Mouse (Mus musculus) gastrocnemius, postnatal 36 days (tissue): ENCODE results near the gene Sdk2. TPM values are rescaled to one million over a fixed set of nuclear protein-coding genes. Genes with fewer than 3 reads are reported as not detected.
A peak's percentile ranks its signal among the peaks of the same experiment; 100 is the strongest.

Experiments
- DNase-seq, 2 experiments: peaks; one replicate each; pipeline ENCODE4 v3.0.0; 2022
- intact Hi-C: fragments of 180-260 bp; cut with DNase I; formaldehyde crosslinking; loops from one replicate; pipeline ENCODE4 v1.15.1; 2025
- total RNA-seq, 2 experiments: library from RNA; stranded (reverse); gene quantifications; 2 replicates each; pipeline ENCODE4 v1.2.3; 2021

Sdk2 gene
- total RNA-seq, 2 experiments from 2014 or later, result 0.54 to 0.59 TPM

GRCm38 (mm10) chr11:114050511-114050910, 16.3 kb downstream of the Sdk2 start:
- DNase-seq, result no peak
- intact Hi-C loops, result no loop called here

- DNase-seq, result no peak
- intact Hi-C loops, result no loop called here
These were observed 18.9 kb downstream of the Sdk2 start for GRCm38 (mm10) chr11:114047887-114048331.

- DNase-seq, result no peak
- intact Hi-C loops, result no loop called here
These were observed 19.9 kb downstream of the Sdk2 start for GRCm38 (mm10) chr11:114046927-114047326.

DNA sequence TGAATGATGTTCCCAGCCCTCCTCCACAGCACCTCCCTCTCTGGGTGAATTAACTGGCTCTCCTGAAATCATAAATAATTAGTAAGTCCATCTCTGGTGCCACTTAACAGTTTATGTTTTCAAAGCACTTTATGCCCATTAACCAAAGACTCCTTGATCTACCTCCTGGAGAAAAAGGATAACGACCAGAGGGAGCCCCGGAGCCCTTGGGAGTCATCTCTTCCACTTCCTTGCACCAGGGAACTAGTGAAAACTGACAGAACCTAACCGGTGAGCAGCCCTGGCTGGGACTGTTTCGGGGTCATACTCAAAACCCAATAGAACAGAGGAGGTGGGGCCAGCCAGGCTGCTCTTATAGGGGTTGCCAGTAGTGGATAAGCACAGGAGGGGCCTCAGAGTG, 22.5 kb downstream of the Sdk2 start:
- intact Hi-C loops, result no loop called here
- DNase-seq, result no peak

GRCm38 (mm10) chr11:114043530-114043929, 23.3 kb downstream of the Sdk2 start:
- DNase-seq, result no peak
- intact Hi-C loops, result no loop called here

DNA sequence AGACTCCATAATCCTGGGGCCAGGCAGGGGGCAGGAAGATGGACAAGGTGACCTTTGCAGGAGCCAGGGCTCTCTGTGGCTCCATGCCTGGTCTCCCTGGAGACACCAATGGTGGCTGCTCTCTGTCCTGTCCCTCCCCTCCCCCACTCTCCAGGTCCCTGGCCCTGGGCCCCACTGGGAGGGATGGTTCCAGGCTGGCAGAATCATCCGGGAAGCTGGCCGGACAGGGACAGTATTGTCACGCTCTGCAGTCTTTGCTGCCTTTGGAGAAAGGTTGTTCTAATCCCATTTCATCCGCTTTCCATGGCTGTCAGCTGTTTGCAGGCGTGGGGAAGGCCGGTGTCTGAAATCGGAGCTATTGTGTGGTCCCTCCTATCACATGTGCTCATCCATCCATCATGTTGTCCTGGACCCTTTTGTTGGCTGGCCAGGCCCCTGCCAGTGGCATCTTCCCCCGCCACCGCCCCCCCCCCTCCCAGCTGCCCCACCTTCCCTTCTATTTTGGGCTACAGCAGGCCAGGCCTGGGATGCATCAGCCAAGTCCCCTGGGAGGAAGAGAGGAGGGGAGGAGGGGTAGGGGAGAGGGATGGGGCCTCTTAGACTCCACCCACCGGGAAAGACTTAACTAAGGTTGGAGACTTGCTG, 26.3 kb downstream of the Sdk2 start:
- DNase-seq, result no peak
- intact Hi-C loops, result no loop called here

DNA sequence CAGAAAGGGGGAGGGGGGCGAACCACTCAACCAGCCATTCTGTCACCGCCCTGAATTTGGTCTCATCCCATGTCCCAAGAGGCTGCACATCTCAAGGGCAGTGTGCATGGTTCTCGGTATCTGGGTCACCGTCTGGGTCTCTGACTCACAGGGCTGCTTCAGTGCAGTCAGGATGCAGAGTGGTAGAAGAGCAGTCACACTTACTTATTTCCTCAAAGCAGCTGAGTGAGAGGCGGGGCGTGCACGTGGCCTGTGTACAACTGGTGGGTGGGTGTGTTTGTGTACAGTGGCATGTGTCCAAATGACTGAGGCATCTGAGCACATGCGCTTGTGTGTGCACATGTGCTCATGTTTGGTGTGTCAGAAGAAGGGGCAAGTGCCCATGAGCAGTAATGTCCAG, 28.8 kb downstream of the Sdk2 start:
- intact Hi-C loops, result loop anchor here (2.0 kb wide), 1 partner anchor 15 kb away; no protein-coding TSS in a partner anchor
- no peak for DNase-seq

DNA sequence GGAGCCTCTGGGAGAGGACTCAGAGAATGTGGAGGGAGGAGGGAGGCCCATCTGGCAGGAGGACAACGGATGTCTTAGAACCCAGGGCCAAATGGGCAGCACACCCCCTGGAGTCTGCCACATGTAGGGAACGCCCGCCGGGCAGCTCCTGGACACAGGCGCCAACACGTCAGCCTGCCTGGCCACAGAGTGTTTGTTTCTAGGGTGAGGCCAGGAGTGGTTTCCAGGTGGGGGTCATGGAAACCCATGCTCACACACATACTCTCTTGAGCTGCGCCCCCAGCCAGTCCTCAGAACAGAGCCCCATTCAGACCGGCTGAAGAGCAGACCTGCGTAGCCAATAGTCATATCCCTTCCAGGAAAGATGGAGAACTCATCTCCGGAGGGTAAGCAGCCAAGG, 35.4 kb downstream of the Sdk2 start:
- intact Hi-C loops, result no loop called here
- no peak for DNase-seq

- intact Hi-C loops, result no loop called here
- no peak for DNase-seq
These were observed 36.6 kb downstream of the Sdk2 start for GRCm38 (mm10) chr11:114030214-114030613.

- intact Hi-C loops, result no loop called here
- DNase-seq, result no peak
These were observed 38.3 kb downstream of the Sdk2 start for GRCm38 (mm10) chr11:114028512-114028911.

DNA sequence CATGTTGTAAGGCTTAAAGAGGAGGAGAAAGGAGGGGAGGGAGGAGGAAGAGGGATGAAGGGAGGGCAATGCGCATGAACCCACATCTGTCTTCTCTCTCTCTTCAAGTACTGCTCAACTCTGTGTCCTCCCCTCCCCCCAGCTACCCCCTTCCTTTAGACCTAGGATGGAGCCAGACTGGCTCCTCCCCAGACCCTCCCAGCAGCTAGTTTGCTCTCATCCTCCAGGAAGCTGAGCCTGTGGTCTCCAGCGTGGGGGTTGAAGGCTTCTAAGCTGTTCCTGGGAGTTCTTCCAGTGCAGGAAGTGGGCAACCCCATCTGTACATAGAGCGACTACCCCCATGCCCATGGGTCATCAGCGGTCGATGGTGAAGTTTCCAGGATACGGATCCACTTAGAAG, 38.8 kb downstream of the Sdk2 start:
- DNase-seq, result no peak
- intact Hi-C loops, result no loop called here

DNA sequence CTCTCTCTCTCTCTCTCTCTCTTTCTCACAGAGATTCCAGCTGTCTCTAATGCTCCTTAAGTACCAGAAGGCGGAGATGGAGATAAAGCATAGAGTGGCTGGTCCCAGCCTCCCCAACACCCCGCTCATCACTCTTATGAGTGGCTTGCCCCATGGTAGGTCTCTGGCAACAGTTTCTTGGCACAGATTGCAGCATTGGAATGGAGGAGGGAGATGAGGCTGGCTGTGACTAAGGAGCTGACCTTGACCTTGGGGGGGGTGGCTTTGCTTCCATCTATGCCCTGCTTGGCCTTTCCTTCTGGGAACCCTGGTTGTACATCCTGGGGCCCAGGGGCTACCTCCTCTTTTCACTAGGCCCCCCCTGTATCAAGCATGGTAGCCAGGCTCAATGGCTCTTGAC, 41.8 kb downstream of the Sdk2 start:
- intact Hi-C loops, result no loop called here
- no peak for DNase-seq

DNA sequence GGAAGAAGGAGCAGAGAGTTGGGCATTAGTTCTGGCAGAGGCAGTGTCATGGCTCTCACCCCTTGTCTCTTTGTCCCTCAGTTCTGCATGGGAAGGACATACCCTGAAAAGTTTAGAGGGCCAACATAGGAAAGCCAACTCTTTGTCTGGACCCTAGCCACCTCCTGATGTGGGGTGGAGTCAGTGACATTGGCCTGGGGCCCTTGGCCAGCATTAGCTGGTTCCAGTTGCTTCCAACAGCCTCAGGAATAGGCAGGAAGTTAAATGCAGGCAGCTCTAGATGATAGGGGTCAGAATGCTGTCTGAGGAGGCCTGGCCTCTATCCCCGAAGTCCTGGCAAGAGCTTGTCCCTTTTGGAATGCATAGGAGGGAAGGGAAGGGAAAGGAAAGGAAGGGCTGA, 42.9 kb downstream of the Sdk2 start:
- intact Hi-C loops, result loop anchor here (2.0 kb wide), 1 partner anchor 15 kb away; no protein-coding TSS in a partner anchor
- no peak for DNase-seq

DNA sequence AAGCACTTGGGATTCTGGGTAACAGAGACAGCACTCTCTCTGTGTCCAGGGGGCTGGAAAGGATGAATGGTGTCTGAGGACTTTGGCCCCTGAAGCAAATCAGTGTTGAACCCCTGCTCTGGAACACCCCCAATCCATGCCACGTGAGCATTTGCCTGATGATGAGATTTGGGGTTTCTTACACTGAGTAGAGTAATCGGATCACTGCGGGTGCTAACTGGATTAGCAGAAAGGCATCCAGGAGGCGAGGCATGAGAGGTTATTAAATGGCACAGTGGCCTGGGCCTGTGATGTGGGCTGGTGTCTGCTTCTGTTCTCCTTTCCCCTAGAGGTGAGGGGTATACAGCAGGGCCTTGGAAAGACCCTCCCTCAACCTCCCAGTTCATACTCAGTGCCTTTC, 44.7 kb downstream of the Sdk2 start:
- intact Hi-C loops, result loop anchor here (2.0 kb wide), 1 partner anchor 17 kb away; no protein-coding TSS in a partner anchor

GRCm38 (mm10) chr11:114019087-114019486, 47.8 kb downstream of the Sdk2 start:
- DNase-seq, result no peak
- intact Hi-C loops, result no loop called here

More for the DNA sequence above, 44.7 kb downstream of the Sdk2 start:
- DNase-seq, result no peak

GRCm38 (mm10) chr11:114016889-114017392, 49.9 kb downstream of the Sdk2 start:
- peak in 1 of 2 experiments; percentile 19 for DNase-seq
- intact Hi-C loops, result no loop called here

- intact Hi-C loops, result no loop called here
- no peak for DNase-seq
These were observed 50.5 kb downstream of the Sdk2 start for GRCm38 (mm10) chr11:114016108-114016888.

DNA sequence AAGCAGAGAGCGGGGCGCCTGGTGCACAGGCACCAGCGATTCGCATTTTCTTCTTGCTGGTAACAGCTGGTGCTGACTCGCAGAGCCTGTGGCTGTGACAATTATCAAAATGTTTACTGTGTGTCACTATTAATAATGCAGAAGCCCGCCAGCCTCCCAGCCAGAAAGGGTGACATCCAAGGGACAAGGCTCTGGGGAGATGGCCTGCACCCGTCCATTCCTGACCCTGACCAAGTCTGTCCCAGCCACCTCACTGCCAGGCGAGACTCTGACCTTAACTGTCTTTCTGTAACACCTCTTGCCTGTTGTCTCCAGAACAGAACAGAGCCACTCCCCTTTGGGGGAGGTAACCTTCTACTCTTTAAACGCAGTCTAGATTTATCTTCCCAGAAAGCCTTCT, 55.3 kb downstream of the Sdk2 start:
- no peak for DNase-seq
- intact Hi-C loops, result no loop called here

- intact Hi-C loops, result no loop called here
- no peak for DNase-seq
These were observed 61.0 kb downstream of the Sdk2 start for GRCm38 (mm10) chr11:114005879-114006278.

GRCm38 (mm10) chr11:114004651-114005050, 62.2 kb downstream of the Sdk2 start:
- DNase-seq, result no peak
- intact Hi-C loops, result no loop called here

GRCm38 (mm10) chr11:114003195-114003594, 63.7 kb downstream of the Sdk2 start:
- intact Hi-C loops, result no loop called here

GRCm38 (mm10) chr11:114000051-114000450, 66.8 kb downstream of the Sdk2 start:
- DNase-seq, result no peak
- intact Hi-C loops, result no loop called here

More at GRCm38 (mm10) chr11:114003195-114003594, 63.7 kb downstream of the Sdk2 start:
- DNase-seq, result peak; percentile 14 to 45
